Mouse (Mus musculus) cerebellum, adult 11 months (tissue): ENCODE results near the gene Kdm6a.

Experiments used
- DNase-seq: peaks from one replicate; pipeline ENCODE4 v3.0.0; 2022

Gene Kdm6a

GRCm38 (mm10) chrX:18162192-18162857, at the start of gene Kdm6a:
TSS of gene Kdm6a (plus strand) at chrX:18162575.
- DNase-seq: peak; percentile 100

- no peak for DNase-seq
Observed at GRCm38 (mm10) chrX:18145557-18145956, 16.8 kb upstream of the Kdm6a start, which contains the start of gene Dusp21. TSS of gene Dusp21 (plus strand) at chrX:18145857.

GRCm38 (mm10) chrX:18160734-18161442, 1.5 kb upstream of the Kdm6a start:
- peak; percentile 16 for DNase-seq

GRCm38 (mm10) chrX:18161796-18162191, 581 bp upstream of the Kdm6a start:
- DNase-seq: peak; percentile 79

- peak; percentile 74 for DNase-seq
Observed at GRCm38 (mm10) chrX:18162861-18163731, 721 bp downstream of the Kdm6a start.

- peak; percentile 22 for DNase-seq
Observed at GRCm38 (mm10) chrX:18163917-18164624, 1.7 kb downstream of the Kdm6a start.

GRCm38 (mm10) chrX:18165121-18165520, 2.7 kb downstream of the Kdm6a start:
- DNase-seq: no peak

- no peak for DNase-seq
Observed at GRCm38 (mm10) chrX:18166961-18167360, 4.6 kb downstream of the Kdm6a start.

- DNase-seq: no peak
Observed at GRCm38 (mm10) chrX:18168940-18169339, 6.6 kb downstream of the Kdm6a start.

GRCm38 (mm10) chrX:18174831-18175230, 12.5 kb downstream of the Kdm6a start:
- no peak for DNase-seq

- DNase-seq: no peak
Observed at GRCm38 (mm10) chrX:18177803-18178202, 15.4 kb downstream of the Kdm6a start.

GRCm38 (mm10) chrX:18179492-18179891, 17.1 kb downstream of the Kdm6a start:
- no peak for DNase-seq

- no peak for DNase-seq
Observed at GRCm38 (mm10) chrX:18187203-18187602, 24.8 kb downstream of the Kdm6a start.

- DNase-seq: no peak
Observed at GRCm38 (mm10) chrX:18188293-18188692, 25.9 kb downstream of the Kdm6a start.

- no peak for DNase-seq
Observed at GRCm38 (mm10) chrX:18239572-18239971, 77.2 kb downstream of the Kdm6a start.

GRCm38 (mm10) chrX:18250621-18251020, 88.2 kb downstream of the Kdm6a start:
- no peak for DNase-seq

- DNase-seq: peak; percentile 53
Observed at GRCm38 (mm10) chrX:18254767-18255166, 92.4 kb downstream of the Kdm6a start.

GRCm38 (mm10) chrX:18258238-18258809, 95.9 kb downstream of the Kdm6a start:
- peak; percentile 56 for DNase-seq

- DNase-seq: no peak
Observed at GRCm38 (mm10) chrX:18278561-18278960, 116.2 kb downstream of the Kdm6a start.

- DNase-seq: no peak
Observed at GRCm38 (mm10) chrX:18280134-18280533, 117.8 kb downstream of the Kdm6a start.
